Mouse (Mus musculus): ENCODE measurements around the gene Syn3. TPM values are rescaled to one million over a fixed set of nuclear protein-coding genes. Genes with fewer than 3 reads are reported as not detected.

The Syn3 gene
- polyA plus RNA-seq, 1 experiment: 1.5 TPM

GRCm38 (mm10) chr10:86338121-86338715 is 160.5 kb downstream of the Syn3 start:
- no peak for DNase-seq (ENCODE audit: low read depth)

- DNase-seq (ENCODE audit: low read depth): no peak
These were observed 161.5 kb downstream of the Syn3 start for GRCm38 (mm10) chr10:86337239-86337638.

GRCm38 (mm10) chr10:86336506-86336905 is 162.2 kb downstream of the Syn3 start:
- no peak for DNase-seq (ENCODE audit: low read depth)

GRCm38 (mm10) chr10:86334581-86334980 is 164.1 kb downstream of the Syn3 start:
- no peak for DNase-seq (ENCODE audit: low read depth)

- DNase-seq (ENCODE audit: low read depth): no peak
These were observed 165.8 kb downstream of the Syn3 start for GRCm38 (mm10) chr10:86332942-86333341.

- no peak for DNase-seq (ENCODE audit: low read depth)
These were observed 166.9 kb downstream of the Syn3 start for GRCm38 (mm10) chr10:86331681-86332281.

GRCm38 (mm10) chr10:86330993-86331680 is 167.6 kb downstream of the Syn3 start:
- DNase-seq (ENCODE audit: low read depth): no peak

GRCm38 (mm10) chr10:86329241-86329882 is 169.3 kb downstream of the Syn3 start:
- DNase-seq (ENCODE audit: low read depth): no peak

GRCm38 (mm10) chr10:86328691-86329090 is 170.0 kb downstream of the Syn3 start:
- no peak for DNase-seq (ENCODE audit: low read depth)

GRCm38 (mm10) chr10:86328143-86328542 is 170.6 kb downstream of the Syn3 start:
- DNase-seq (ENCODE audit: low read depth): no peak

GRCm38 (mm10) chr10:86325272-86325671 is 173.4 kb downstream of the Syn3 start:
- no peak for DNase-seq (ENCODE audit: low read depth)

GRCm38 (mm10) chr10:86323275-86323994 is 175.3 kb downstream of the Syn3 start:
- no peak for DNase-seq (ENCODE audit: low read depth)

- DNase-seq (ENCODE audit: low read depth): no peak
These were observed 176.7 kb downstream of the Syn3 start for GRCm38 (mm10) chr10:86322006-86322405.

- DNase-seq (ENCODE audit: low read depth): no peak
These were observed 177.5 kb downstream of the Syn3 start for GRCm38 (mm10) chr10:86321194-86321593.

GRCm38 (mm10) chr10:86320204-86320603 is 178.5 kb downstream of the Syn3 start:
- DNase-seq (ENCODE audit: low read depth): no peak

GRCm38 (mm10) chr10:86319526-86319925 is 179.2 kb downstream of the Syn3 start:
- DNase-seq (ENCODE audit: low read depth): no peak

- DNase-seq (ENCODE audit: low read depth): no peak
These were observed 180.1 kb downstream of the Syn3 start for GRCm38 (mm10) chr10:86318552-86319140.

GRCm38 (mm10) chr10:86317633-86318032 is 181.1 kb downstream of the Syn3 start:
- no peak for DNase-seq (ENCODE audit: low read depth)

GRCm38 (mm10) chr10:86315513-86315912 is 183.2 kb downstream of the Syn3 start:
- no peak for DNase-seq (ENCODE audit: low read depth)

- no peak for DNase-seq (ENCODE audit: low read depth)
These were observed 185.2 kb downstream of the Syn3 start for GRCm38 (mm10) chr10:86313448-86313847.

GRCm38 (mm10) chr10:86312976-86313375 is 185.7 kb downstream of the Syn3 start:
- no peak for DNase-seq (ENCODE audit: low read depth)

GRCm38 (mm10) chr10:86310527-86310926 is 188.2 kb downstream of the Syn3 start:
- DNase-seq (ENCODE audit: low read depth): no peak
